In the genomic region with DNA sequence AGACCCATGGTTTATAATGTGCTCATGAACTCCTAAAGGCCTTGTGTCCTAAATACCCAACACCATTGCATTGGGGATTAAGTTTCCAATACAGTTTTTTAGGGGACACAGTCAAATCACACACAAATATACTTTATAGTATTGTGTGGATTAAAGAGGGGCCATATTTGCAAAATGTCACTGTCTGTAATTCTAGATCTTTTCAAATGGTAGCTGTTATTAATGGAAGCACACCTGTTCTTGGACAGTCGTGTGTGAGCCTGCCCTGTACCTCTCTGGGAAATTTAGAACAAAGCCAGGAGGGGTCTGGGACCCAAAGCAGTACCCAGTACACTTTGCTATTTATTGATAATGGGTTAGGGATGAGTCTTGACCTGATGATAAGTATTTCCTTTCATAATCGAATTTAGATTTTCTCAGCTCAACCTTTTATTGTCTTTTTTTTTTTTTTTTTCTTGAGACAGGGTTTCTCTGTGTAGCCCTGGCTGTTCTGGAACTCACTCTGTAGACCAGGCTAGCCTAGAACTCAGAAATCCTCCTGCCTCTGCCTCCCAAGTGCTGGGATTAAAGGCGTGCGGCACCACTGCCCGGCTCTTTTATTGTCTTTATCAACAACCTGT, we compare ENCODE assay signal across 8 mouse cellular contexts. TPM values are rescaled to one million over a fixed set of nuclear protein-coding genes. Genes with fewer than 3 reads are reported as not detected.
DNase-seq lines count a peak whose midpoint lies in the region; ATAC-seq and TF ChIP-seq lines count a peak whose summit lies in the region.

A gene (plus strand): TSS at position 570 of the 620 bp plus-strand sequence.

- H3K27me3 ChIP-seq in heart, postnatal 0 days (ENCODE audit: control insufficient read depth, insufficient read depth, low read length), result no peaks in the 10 kb centered on the region
- H3K27me3 ChIP-seq in limb, embryonic 10.5 days (ENCODE audit: low read depth, poor library complexity, severe bottlenecking), result no peaks in the 10 kb centered on the region
- no peaks in the 10 kb centered on the region for H3K27me3 ChIP-seq in neural tube, embryonic 15.5 days (replicated peaks)

- peak within 1 kb of the TSS; percentile 90 for H3K27ac ChIP-seq in heart, postnatal 0 days (ENCODE audit: low read depth)
- H3K27ac ChIP-seq in limb, embryonic 10.5 days, result peak within 1 kb of the TSS; percentile 99
- H3K27ac ChIP-seq in neural tube, embryonic 15.5 days (replicated peaks), result peak within 1 kb of the TSS; percentile 96

- H3K9ac ChIP-seq in heart, postnatal 0 days (replicated peaks; ENCODE audit: low read depth, low read length), result peak within 1 kb of the TSS; percentile 90
- peak within 1 kb of the TSS; percentile 96 for H3K9ac ChIP-seq in neural tube, embryonic 15.5 days (replicated peaks)

- no peak for TF ChIP-seq CTCF in heart, postnatal 0 days (IDR thresholded peaks at IDR 0.05; ENCODE audit: low read depth)

- WGBS in heart, postnatal 0 days, result 69% methylated on average over 5 of the region's 5 CpGs
- WGBS in limb, embryonic 10.5 days, result 92% methylated on average over 5 of the region's 5 CpGs
- 89% methylated on average over 5 of the region's 5 CpGs for WGBS in neural tube, embryonic 15.5 days

- no peak for TF ChIP-seq EP300 in heart, postnatal 0 days (IDR thresholded peaks at IDR 0.05; ENCODE audit: low read depth)

- H3K4me3 ChIP-seq in heart, postnatal 0 days (ENCODE audit: low read depth, low read length), result peak within 1 kb of the TSS; percentile 75
- H3K4me3 ChIP-seq in limb, embryonic 10.5 days, result peak within 1 kb of the TSS; percentile 90
- H3K4me3 ChIP-seq in neural tube, embryonic 15.5 days (replicated peaks), result peak within 1 kb of the TSS; percentile 88

- peak within 1 kb of the TSS; percentile 93 for H3K4me2 ChIP-seq in heart, postnatal 0 days (ENCODE audit: low read depth, low read length)
- peak within 1 kb of the TSS; percentile 60 for H3K4me2 ChIP-seq in neural tube, embryonic 15.5 days

- no peak for DNase-seq in left cerebral cortex, adult 18-20 months (ENCODE audit: low spot score in 2 of 2)
- no peak for DNase-seq in left cerebral cortex, adult 9 months (ENCODE audit: low spot score in 2 of 2)
- no peak for DNase-seq in adrenal gland, postnatal 4 days (ENCODE audit: low spot score in 2 of 2)
- DNase-seq in heart, postnatal 0 days (ENCODE audit: low spot score), result no peak
- no peak for DNase-seq in limb, embryonic 10.5 days (ENCODE audit: low spot score)
- DNase-seq in frontal cortex, postnatal 14 days (ENCODE audit: low spot score in 2 of 2), result no peak
- no peak for DNase-seq in right cerebral cortex, postnatal 14 days

- H3K4me1 ChIP-seq in heart, postnatal 0 days (ENCODE audit: control insufficient read depth, insufficient read depth), result peaks cover 6% of the 10 kb centered on the region
- peaks cover 11% of the 10 kb centered on the region for H3K4me1 ChIP-seq in limb, embryonic 10.5 days
- H3K4me1 ChIP-seq in neural tube, embryonic 15.5 days, result peaks cover 22% of the 10 kb centered on the region

- H3K9me3 ChIP-seq in heart, postnatal 0 days (replicated peaks; ENCODE audit: control insufficient read depth, low read length), result no peaks in the 10 kb centered on the region
- H3K9me3 ChIP-seq in limb, embryonic 10.5 days (replicated peaks), result no peaks in the 10 kb centered on the region
- H3K9me3 ChIP-seq in neural tube, embryonic 15.5 days (replicated peaks), result no peaks in the 10 kb centered on the region

- H3K36me3 ChIP-seq in heart, postnatal 0 days (replicated peaks; ENCODE audit: control insufficient read depth, insufficient read depth, low read length), result no peaks in the 10 kb centered on the region
- peaks cover 14% of the 10 kb centered on the region for H3K36me3 ChIP-seq in limb, embryonic 10.5 days
- no peaks in the 10 kb centered on the region for H3K36me3 ChIP-seq in neural tube, embryonic 15.5 days

- no peak for ATAC-seq in heart, postnatal 0 days (ENCODE audit: insufficient read depth, low read depth)
- ATAC-seq in neural tube, embryonic 15.5 days (ENCODE audit: low FRiP score), result no peak

RNA-seq across cellular contexts. Expression of the gene that starts here (rescaled TPM):
- 10 to 100 TPM; 16.6 to 17.5 TPM for total RNA-seq in left cerebral cortex, adult 18-20 months (2021)
- 10 to 100 TPM; 35.6 to 39.1 TPM for total RNA-seq in adrenal gland, postnatal 4 days (2021)
- 16.4 and 17.4 TPM in 2 replicates for total RNA-seq in heart, postnatal 0 days (2014; rRNA removed; ENCODE audit: low replicate concordance)
- polyA plus RNA-seq in heart, postnatal 0 days (2015; fragmentation: Nextera tagmentation; extraction: Ambion mirVana), result 6.3 and 7.3 TPM in 2 replicates
- polyA plus RNA-seq in limb, embryonic 10.5 days (2016; fragmentation: Nextera tagmentation; extraction: Ambion mirVana), result 30.6 and 31.7 TPM in 2 replicates
- polyA plus RNA-seq in neural tube, embryonic 15.5 days (2015; fragmentation: Nextera tagmentation; extraction: Ambion mirVana), result 21.7 and 25.2 TPM in 2 replicates
